Mouse (Mus musculus): Measurements from ENCODE around the gene Pak3.

The Pak3 gene

GRCm38 (mm10) chrX:143664221-143665150 is 146.1 kb downstream of the Pak3 start:
- peak; percentile 2 for DNase-seq (ENCODE audit: low spot score)

GRCm38 (mm10) chrX:143665771-143666170 is 147.4 kb downstream of the Pak3 start:
- DNase-seq (ENCODE audit: low spot score): no peak

DNA sequence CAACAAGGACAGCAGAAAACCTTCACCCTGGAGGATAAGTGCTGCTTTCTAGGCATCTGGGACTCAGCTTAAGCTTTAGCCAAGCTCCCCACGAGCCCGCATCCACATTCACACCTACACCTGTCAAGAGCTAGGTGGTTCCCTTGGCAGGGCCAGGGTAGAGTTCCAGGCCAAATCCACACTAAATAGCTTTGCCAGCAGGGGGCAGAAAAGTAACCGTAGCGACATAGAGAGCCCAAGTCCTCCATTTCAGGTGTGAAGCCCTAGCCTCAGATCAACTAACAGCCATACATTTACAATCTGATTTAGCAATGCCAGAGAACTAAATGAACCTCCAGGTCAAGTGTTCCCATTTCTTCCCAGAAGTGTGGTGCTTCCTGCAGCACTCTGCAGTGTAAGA is 148.6 kb downstream of the Pak3 start:
- DNase-seq (ENCODE audit: low spot score): no peak

DNA sequence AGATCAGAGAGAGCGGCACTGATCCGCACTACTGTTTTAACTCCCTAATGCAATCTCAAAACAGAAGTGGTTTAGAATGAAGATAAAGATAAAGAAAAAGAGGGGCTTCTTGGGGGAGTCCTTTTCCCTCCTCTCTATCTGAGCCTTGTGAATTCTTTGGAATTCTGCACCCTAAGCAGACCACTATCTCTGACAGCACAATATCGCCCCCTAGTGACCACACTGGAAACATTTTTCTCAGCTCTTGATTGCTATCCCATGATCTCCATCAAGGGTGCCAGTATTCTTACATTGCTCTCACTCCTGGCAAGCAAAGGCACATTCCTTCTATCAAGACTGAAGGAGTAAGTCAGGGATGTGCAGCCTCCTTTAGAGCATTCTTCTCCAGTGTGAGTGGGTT is 149.9 kb downstream of the Pak3 start:
- DNase-seq (ENCODE audit: low spot score): no peak

DNA sequence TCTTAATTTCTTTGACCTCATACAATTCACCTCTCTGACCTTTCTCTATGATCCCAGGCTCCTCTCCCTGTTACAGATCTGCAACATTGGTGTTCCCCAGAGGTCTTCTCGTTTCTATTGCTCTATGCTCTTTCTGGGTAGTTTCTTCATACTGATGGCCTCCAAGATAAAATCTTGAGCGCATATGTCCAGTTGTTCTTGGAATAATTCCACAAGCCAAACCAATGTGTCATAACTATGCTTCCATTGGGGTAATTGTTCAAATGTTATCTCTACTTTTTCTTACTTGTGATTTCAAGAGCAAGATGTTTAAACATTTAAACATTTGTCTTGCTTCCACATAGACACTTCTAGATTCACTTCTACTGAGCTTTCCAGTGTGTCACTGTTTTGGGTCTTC is 160.2 kb downstream of the Pak3 start:
- no peak for DNase-seq (ENCODE audit: low spot score)

DNA sequence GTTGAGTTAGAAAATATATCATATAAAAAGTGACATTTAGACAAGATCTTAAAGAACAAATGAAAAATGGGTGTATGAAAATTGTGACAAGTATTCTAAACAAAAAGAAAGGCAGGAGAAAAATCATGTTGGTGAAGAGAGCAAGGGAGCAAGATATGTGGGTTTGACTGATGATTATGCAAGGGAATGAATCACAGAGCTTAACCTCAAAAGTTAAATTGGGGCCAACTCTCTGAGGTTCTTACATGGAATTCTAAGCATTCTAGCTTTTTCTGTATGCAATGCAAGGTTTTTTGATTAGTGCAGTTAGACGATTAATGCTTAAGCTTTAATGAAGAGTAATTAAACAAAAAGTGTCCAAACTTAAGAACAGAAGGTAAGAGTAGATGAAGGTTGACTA is 203.9 kb downstream of the Pak3 start:
- DNase-seq (ENCODE audit: low spot score): no peak

DNA sequence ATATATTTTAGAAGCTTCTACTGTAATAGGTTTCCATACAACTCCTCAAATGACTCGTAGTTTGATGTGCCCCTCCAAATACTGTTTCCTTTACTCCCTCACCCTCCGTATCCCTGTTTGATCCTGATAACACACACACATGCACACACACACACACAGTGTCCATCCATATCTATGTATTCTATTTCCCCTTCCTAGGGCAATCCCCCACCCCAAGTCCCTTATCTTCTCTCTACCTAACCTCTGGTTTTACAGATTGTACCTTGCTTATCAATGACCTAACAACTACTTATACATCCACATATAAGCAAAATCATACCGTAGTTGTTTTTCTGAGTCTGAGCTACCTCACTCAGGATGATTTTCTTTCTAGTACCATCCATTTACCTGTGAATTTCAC is 207.0 kb downstream of the Pak3 start:
- DNase-seq (ENCODE audit: low spot score): no peak

GRCm38 (mm10) chrX:143736035-143736434 is 217.6 kb downstream of the Pak3 start:
- DNase-seq (ENCODE audit: low spot score): no peak

DNA sequence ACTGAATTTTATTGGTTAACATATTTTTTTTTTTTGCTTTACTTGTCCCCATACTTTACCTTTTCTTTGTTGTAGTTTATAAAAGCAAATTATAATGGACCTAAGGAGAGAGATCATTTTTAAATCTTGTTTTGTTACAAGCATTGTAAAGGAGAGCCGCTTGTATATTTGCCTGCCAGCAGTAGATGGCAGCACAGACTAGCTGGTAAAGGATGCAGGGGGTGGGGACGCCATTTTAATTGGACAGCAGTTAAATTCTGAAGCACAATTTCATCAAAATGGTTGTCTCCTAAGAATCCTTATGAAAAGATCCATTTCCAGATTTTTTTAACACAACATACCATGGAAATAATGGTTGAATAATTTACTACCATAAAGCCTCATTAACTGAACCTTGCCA is 220.8 kb downstream of the Pak3 start:
- no peak for DNase-seq (ENCODE audit: low spot score)

- DNase-seq (ENCODE audit: low spot score): no peak
Observed at GRCm38 (mm10) chrX:143762556-143762955, 244.2 kb downstream of the Pak3 start.

- DNase-seq (ENCODE audit: low spot score): no peak
Observed at GRCm38 (mm10) chrX:143815948-143816347, 297.6 kb downstream of the Pak3 start.

- no peak for DNase-seq (ENCODE audit: low spot score)
Observed at GRCm38 (mm10) chrX:143818961-143819360, 300.6 kb downstream of the Pak3 start.

- no peak for DNase-seq (ENCODE audit: low spot score)
Observed at GRCm38 (mm10) chrX:143826521-143826920, 308.1 kb downstream of the Pak3 start.

DNA sequence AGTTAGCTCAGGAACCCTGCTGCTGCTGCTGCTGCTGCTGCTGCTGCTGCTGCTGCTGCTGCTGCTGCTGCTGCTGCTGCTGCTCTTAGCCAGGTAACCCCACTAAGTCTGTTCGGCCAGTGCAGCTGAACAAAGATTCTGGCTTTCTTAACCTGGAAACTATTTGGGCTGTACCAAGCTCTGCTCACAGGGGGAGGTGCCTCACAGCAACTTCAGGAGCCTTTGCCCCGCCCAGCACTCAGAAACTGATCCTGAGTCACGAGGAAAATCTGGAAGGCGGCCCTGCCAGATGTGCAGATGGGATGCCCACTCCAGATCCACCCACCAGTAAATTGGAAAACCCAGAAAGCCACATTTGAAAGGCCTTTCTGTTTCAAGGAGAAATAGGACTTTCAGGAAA is 308.8 kb downstream of the Pak3 start, which contains the start of gene Capn6:
TSS of gene Capn6 (minus strand) at position 203 of the 400 bp plus-strand sequence.
- peak; percentile 24 for DNase-seq (ENCODE audit: low spot score)

DNA sequence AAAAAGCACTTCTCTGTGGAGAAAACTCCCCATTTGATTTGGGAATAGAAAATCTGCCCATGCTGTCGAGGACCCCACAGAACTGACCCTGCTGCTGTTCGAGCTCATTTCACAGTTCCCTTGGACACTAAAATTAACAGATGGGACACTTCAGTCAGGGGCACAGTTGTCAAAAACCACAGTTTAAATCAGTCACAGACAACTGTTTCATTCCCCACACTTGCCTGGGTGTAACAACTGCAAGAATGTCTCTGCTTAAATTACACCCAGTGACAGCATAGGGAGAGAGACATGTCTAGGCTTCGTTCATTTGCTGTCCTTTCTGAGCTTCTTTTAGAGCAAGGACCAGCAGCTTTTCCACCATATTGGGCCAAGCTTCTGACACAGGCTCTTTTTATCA is 328.2 kb downstream of the Pak3 start:
- DNase-seq (ENCODE audit: low spot score): no peak

All from yolk sac, embryonic 10.5 days (tissue).